Mouse (Mus musculus): ENCODE data around the gene Slc6a6.

DNA sequence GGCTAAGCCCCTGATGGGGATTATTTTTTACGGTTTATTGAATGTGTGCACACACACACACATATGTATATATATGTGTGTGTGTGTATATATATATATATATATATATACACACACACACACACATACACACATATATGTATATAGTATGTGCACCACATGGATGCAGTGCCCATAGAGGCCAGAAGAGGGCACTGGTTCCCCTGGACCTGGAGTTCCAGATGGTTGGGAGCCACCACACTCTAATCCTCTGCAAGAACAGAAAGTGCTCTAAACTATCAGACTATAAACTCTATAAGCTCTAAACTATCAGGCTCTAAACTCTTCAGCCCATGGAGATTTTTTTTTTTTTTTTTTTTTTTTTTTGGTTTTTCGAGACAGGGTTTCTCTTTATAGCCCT lies 25.1 kb downstream of the Slc6a6 start:
- TF ChIP-seq CTCF (IDR thresholded peaks at IDR 0.05; ENCODE audit: insufficient read depth, low read length), result 0 out of 2 replicates have a peak, but pooled peaks have one; percentile 20
- TF ChIP-seq POLR2A (IDR thresholded peaks at IDR 0.05; ENCODE audit: borderline replicate concordance, extremely low read depth, low read depth, low read length), result no peak

Measured in lung, adult 2 months (tissue).